Mouse (Mus musculus) midbrain, embryonic 14.5 days (tissue): ENCODE results near the gene Keg1. TPM values are rescaled to one million over a fixed set of nuclear protein-coding genes. Genes with fewer than 3 reads are reported as not detected.

Experiments
- polyA plus RNA-seq: library from polyadenylated mRNA; unstranded; fragments of >200 nt; fragmentation: Nextera tagmentation; extraction: Ambion mirVana; gene quantifications from 2 replicates; pipeline ENCODE4 v1.2.1, GENCODE M21; 2014

The Keg1 gene
- polyA plus RNA-seq, 1 experiment from 2014 or later, result not detected

Other genes starting within 250 kb of the Keg1 start
- gene Mpeg1, start 235.0 kb upstream of the Keg1 start, polyA plus RNA-seq, result 1.00 and 1.1 TPM in 2 replicates
- 35.7 and 46.0 TPM in 2 replicates for gene Dtx4, start 194.3 kb upstream of the Keg1 start, polyA plus RNA-seq
- 4.5 and 8.3 TPM in 2 replicates for gene Fam111a, start 150.0 kb upstream of the Keg1 start, polyA plus RNA-seq
- 0.12 TPM in 1 of 2 replicates, not detected in the other for gene Gm4952, start 95.8 kb upstream of the Keg1 start, polyA plus RNA-seq
- not detected in 2 replicates for gene Glyat, start 62.5 kb upstream of the Keg1 start, polyA plus RNA-seq
- gene Olfr1442, start 25.3 kb upstream of the Keg1 start, polyA plus RNA-seq, result not detected in 2 replicates
- not detected in 2 replicates for gene Olfr1443, start 17.7 kb upstream of the Keg1 start, polyA plus RNA-seq
- 1.9 TPM in 1 of 2 replicates, not detected in the other for gene Cntf, start 69.8 kb downstream of the Keg1 start, polyA plus RNA-seq
- 10.6 and 15.3 TPM in 2 replicates for gene Zfp91, start 100.3 kb downstream of the Keg1 start, polyA plus RNA-seq
- 0.46 and 1.3 TPM in 2 replicates for gene Lpxn, start 100.4 kb downstream of the Keg1 start, polyA plus RNA-seq
- gene Gm5244, start 150.9 kb downstream of the Keg1 start, polyA plus RNA-seq, result not detected in 2 replicates
- not detected in 2 replicates for gene Olfr1444, start 161.5 kb downstream of the Keg1 start, polyA plus RNA-seq
- not detected in 2 replicates for gene Olfr1445, start 188.1 kb downstream of the Keg1 start, polyA plus RNA-seq
- gene Olfr1446, start 197.7 kb downstream of the Keg1 start, polyA plus RNA-seq, result not detected in 2 replicates
- gene Olfr1447, start 208.0 kb downstream of the Keg1 start, polyA plus RNA-seq, result not detected in 2 replicates
- not detected in 2 replicates for gene Olfr1448, start 228.6 kb downstream of the Keg1 start, polyA plus RNA-seq
- not detected in 2 replicates for gene Olfr1449, start 235.1 kb downstream of the Keg1 start, polyA plus RNA-seq